Mouse (Mus musculus) monocyte, adult 2 months (primary cell): ENCODE data around the gene Ano1.

Experiments used
- DNase-seq, 2 experiments: peaks; one replicate each; pipeline ENCODE4 v3.0.0; 2022; ENCODE audit warnings: low spot score in 2 of 2, low read depth in 1 of 2

The Ano1 gene

GRCm38 (mm10) chr7:144751833-144752232 is at the start of gene Ano1:
Gene Ano1, minus strand, starts transcription at chr7:144751974.
- DNase-seq: no peak

- DNase-seq: no peak
Measured at GRCm38 (mm10) chr7:144798471-144798870, 46.7 kb upstream of the Ano1 start.

GRCm38 (mm10) chr7:144796986-144797735 is 45.4 kb upstream of the Ano1 start:
- DNase-seq: no peak

GRCm38 (mm10) chr7:144795976-144796474 is 44.3 kb upstream of the Ano1 start:
- DNase-seq: no peak

- DNase-seq: no peak
Measured at GRCm38 (mm10) chr7:144793296-144793695, 41.5 kb upstream of the Ano1 start.

GRCm38 (mm10) chr7:144791426-144791825 is 39.7 kb upstream of the Ano1 start:
- DNase-seq: no peak

- no peak for DNase-seq
Measured at GRCm38 (mm10) chr7:144789601-144790556, 38.1 kb upstream of the Ano1 start.

- no peak for DNase-seq
Measured at GRCm38 (mm10) chr7:144788631-144789030, 36.9 kb upstream of the Ano1 start.

- DNase-seq: no peak
Measured at GRCm38 (mm10) chr7:144787501-144787900, 35.7 kb upstream of the Ano1 start.

GRCm38 (mm10) chr7:144786571-144786970 is 34.8 kb upstream of the Ano1 start:
- DNase-seq: no peak

- DNase-seq: no peak
Measured at GRCm38 (mm10) chr7:144784176-144784575, 32.4 kb upstream of the Ano1 start.

GRCm38 (mm10) chr7:144782402-144782801 is 30.6 kb upstream of the Ano1 start:
- no peak for DNase-seq

GRCm38 (mm10) chr7:144781337-144781736 is 29.6 kb upstream of the Ano1 start:
- DNase-seq: no peak

GRCm38 (mm10) chr7:144780190-144780589 is 28.4 kb upstream of the Ano1 start:
- no peak for DNase-seq

- DNase-seq: no peak
Measured at GRCm38 (mm10) chr7:144779691-144780090, 27.9 kb upstream of the Ano1 start.

GRCm38 (mm10) chr7:144777805-144778204 is 26.0 kb upstream of the Ano1 start:
- no peak for DNase-seq

GRCm38 (mm10) chr7:144775804-144776447 is 24.2 kb upstream of the Ano1 start:
- DNase-seq: peak; percentile 16 to 32

- no peak for DNase-seq
Measured at GRCm38 (mm10) chr7:144775214-144775613, 23.4 kb upstream of the Ano1 start.

- no peak for DNase-seq
Measured at GRCm38 (mm10) chr7:144774283-144774682, 22.5 kb upstream of the Ano1 start.

- no peak for DNase-seq
Measured at GRCm38 (mm10) chr7:144770116-144770515, 18.3 kb upstream of the Ano1 start.

GRCm38 (mm10) chr7:144769434-144770080 is 17.8 kb upstream of the Ano1 start:
- no peak for DNase-seq
